Mouse (Mus musculus) neutrophil, adult 5-6 weeks (primary cell): ENCODE measurements around the gene Gm16427. TPM values are rescaled to one million over a fixed set of nuclear protein-coding genes. Genes with fewer than 3 reads are reported as not detected.
"Not testable (repeated sequence)": the region's sequence is repeated elsewhere in the genome, so short reads cannot be mapped to it uniquely, and the experiment has no call there.

Source experiments
- ATAC-seq: fragments of 151-379, 151-347 bp; 2 replicates; pipeline ENCODE4 v1.8.0; 2017; ENCODE audit warnings: mild to moderate bottlenecking, moderate TSS enrichment; ENCODE audit not compliant: insufficient number of reproducible peaks, poor library complexity, low FRiP score, severe bottlenecking; ENCODE audit errors: extremely low read depth
- total RNA-seq: library from RNA; stranded (forward); fragments of 200-1000 nt; gene quantifications from 2 replicates; pipeline ENCODE4 v1.2.3, GENCODE M21; 2017

Gm16427 gene
- not detected in 2 replicates for total RNA-seq

- not testable (repeated sequence) for ATAC-seq
Observed at GRCm38 (mm10) chr5:93540100-93540499, at the start of gene Gm16427. Gene Gm16427 (minus strand): TSS chr5:93540200.

Other genes starting within 250 kb of the Gm16427 start
- not detected in 2 replicates for gene C87414, start 131.4 kb upstream of the Gm16427 start, total RNA-seq